Mouse (Mus musculus) ES-E14 (cell line): ENCODE results near the gene Setd7.

Source experiments
- CHD2 ChIP-seq: IDR thresholded peaks from 2 replicates; pipeline ENCODE4 v1.6.1; 2014; ENCODE audit warnings: mild to moderate bottlenecking, low read depth, low read length, inconsistent platforms
- HCFC1 ChIP-seq: IDR thresholded peaks from 2 replicates; pipeline ENCODE4 v1.6.1; 2012; ENCODE audit warnings: low read length, inconsistent platforms, borderline replicate concordance; ENCODE audit not compliant: insufficient read depth
- MAFK ChIP-seq: IDR thresholded peaks from 2 replicates; pipeline ENCODE4 v1.6.1; 2014; ENCODE audit warnings: mild to moderate bottlenecking, low read depth, low read length, inconsistent platforms; ENCODE audit not compliant: insufficient read depth

GRCm38 (mm10) chr3:51475706-51476105 lies 85.0 kb downstream of the Setd7 start:
- TF ChIP-seq CHD2 (no peak), MAFK (no peak), HCFC1 (no peak)
